Mouse (Mus musculus): ENCODE data around the gene Chmp4b. TPM values are rescaled to one million over a fixed set of nuclear protein-coding genes. Genes with fewer than 3 reads are reported as not detected.

The Chmp4b gene
- total RNA-seq, 2 experiments from 2014 or later = 203 to 210 TPM

- DNase-seq (ENCODE audit: extremely low spot score in 1 of 2, low spot score in 2 of 2) = peak in 1 of 2 experiments; percentile 46
- intact Hi-C loops (cut with DNase I) = no loop called here
These were observed 25.4 kb downstream of the Chmp4b start for GRCm38 (mm10) chr2:154676653-154677609.

GRCm38 (mm10) chr2:154677651-154678139 lies 26.2 kb downstream of the Chmp4b start:
- intact Hi-C loops (cut with DNase I) = no loop called here
- peak; percentile 84 to 89 for DNase-seq (ENCODE audit: extremely low spot score in 1 of 2, low spot score in 2 of 2)

- DNase-seq (ENCODE audit: extremely low spot score in 1 of 2, low spot score in 2 of 2) = no peak
- intact Hi-C loops (cut with DNase I) = no loop called here
These were observed 27.5 kb downstream of the Chmp4b start for GRCm38 (mm10) chr2:154678995-154679394.

GRCm38 (mm10) chr2:154680337-154680736 lies 28.8 kb downstream of the Chmp4b start:
- no peak for DNase-seq (ENCODE audit: extremely low spot score in 1 of 2, low spot score in 2 of 2)
- intact Hi-C loops (cut with DNase I) = no loop called here

GRCm38 (mm10) chr2:154680941-154681340 lies 29.4 kb downstream of the Chmp4b start:
- intact Hi-C loops (cut with DNase I) = no loop called here
- DNase-seq (ENCODE audit: extremely low spot score in 1 of 2, low spot score in 2 of 2) = no peak

GRCm38 (mm10) chr2:154682712-154683111 lies 31.2 kb downstream of the Chmp4b start:
- intact Hi-C loops (cut with DNase I) = no loop called here

GRCm38 (mm10) chr2:154684901-154685470 lies 33.5 kb downstream of the Chmp4b start:
- intact Hi-C loops (cut with DNase I) = no loop called here
- no peak for DNase-seq (ENCODE audit: extremely low spot score in 1 of 2, low spot score in 2 of 2)

More at GRCm38 (mm10) chr2:154682712-154683111, 31.2 kb downstream of the Chmp4b start:
- DNase-seq (ENCODE audit: extremely low spot score in 1 of 2, low spot score in 2 of 2) = no peak

GRCm38 (mm10) chr2:154685772-154686171 lies 34.3 kb downstream of the Chmp4b start:
- no peak for DNase-seq (ENCODE audit: extremely low spot score in 1 of 2, low spot score in 2 of 2)
- intact Hi-C loops (cut with DNase I) = no loop called here

- intact Hi-C loops (cut with DNase I) = no loop called here
These were observed 35.3 kb downstream of the Chmp4b start for GRCm38 (mm10) chr2:154686819-154687218.

GRCm38 (mm10) chr2:154689391-154689790 lies 37.9 kb downstream of the Chmp4b start:
- intact Hi-C loops (cut with DNase I) = no loop called here
- no peak for DNase-seq (ENCODE audit: extremely low spot score in 1 of 2, low spot score in 2 of 2)

More at GRCm38 (mm10) chr2:154686819-154687218, 35.3 kb downstream of the Chmp4b start:
- no peak for DNase-seq (ENCODE audit: extremely low spot score in 1 of 2, low spot score in 2 of 2)

GRCm38 (mm10) chr2:154690959-154691358 lies 39.5 kb downstream of the Chmp4b start:
- intact Hi-C loops (cut with DNase I) = no loop called here

GRCm38 (mm10) chr2:154693186-154693940 lies 41.9 kb downstream of the Chmp4b start:
- intact Hi-C loops (cut with DNase I) = no loop called here
- DNase-seq (ENCODE audit: extremely low spot score in 1 of 2, low spot score in 2 of 2) = no peak

More at GRCm38 (mm10) chr2:154690959-154691358, 39.5 kb downstream of the Chmp4b start:
- DNase-seq (ENCODE audit: extremely low spot score in 1 of 2, low spot score in 2 of 2) = no peak

- intact Hi-C loops (cut with DNase I) = no loop called here
These were observed 42.4 kb downstream of the Chmp4b start for GRCm38 (mm10) chr2:154693941-154694256.

GRCm38 (mm10) chr2:154695690-154696089 lies 44.2 kb downstream of the Chmp4b start:
- intact Hi-C loops (cut with DNase I) = no loop called here

More at GRCm38 (mm10) chr2:154693941-154694256, 42.4 kb downstream of the Chmp4b start:
- no peak for DNase-seq (ENCODE audit: extremely low spot score in 1 of 2, low spot score in 2 of 2)

GRCm38 (mm10) chr2:154696660-154697059 lies 45.2 kb downstream of the Chmp4b start:
- intact Hi-C loops (cut with DNase I) = no loop called here
- DNase-seq (ENCODE audit: extremely low spot score in 1 of 2, low spot score in 2 of 2) = no peak

More at GRCm38 (mm10) chr2:154695690-154696089, 44.2 kb downstream of the Chmp4b start:
- DNase-seq (ENCODE audit: extremely low spot score in 1 of 2, low spot score in 2 of 2) = peak in 1 of 2 experiments; percentile 36

GRCm38 (mm10) chr2:154699360-154699759 lies 47.9 kb downstream of the Chmp4b start:
- intact Hi-C loops (cut with DNase I) = no loop called here

GRCm38 (mm10) chr2:154700177-154700576 lies 48.7 kb downstream of the Chmp4b start:
- intact Hi-C loops (cut with DNase I) = loop anchor here (10.0 kb wide), 1 partner anchor 245 kb away; no protein-coding TSS in a partner anchor
- DNase-seq (ENCODE audit: extremely low spot score in 1 of 2, low spot score in 2 of 2) = no peak

More at GRCm38 (mm10) chr2:154699360-154699759, 47.9 kb downstream of the Chmp4b start:
- no peak for DNase-seq (ENCODE audit: extremely low spot score in 1 of 2, low spot score in 2 of 2)

GRCm38 (mm10) chr2:154702637-154703315 lies 51.3 kb downstream of the Chmp4b start:
- DNase-seq (ENCODE audit: extremely low spot score in 1 of 2, low spot score in 2 of 2) = peak; percentile 17 to 81
- intact Hi-C loops (cut with DNase I) = loop anchor here (2.0 to 10.0 kb wide), 2 partner anchors 152 to 242 kb away; no protein-coding TSS in a partner anchor

Data from left cerebral cortex, postnatal 10 days (tissue).